Mouse (Mus musculus) embryo, embryonic 10 days (tissue): ENCODE measurements at regions not wholly inside any gene's neighbourhood (a gene's known extent, or its start where the extent isn't known, plus 50 kb on each side); places are given as distances from the start of the nearest gene placed in this dataset.
"Not testable (repeated sequence)": the region's sequence is repeated elsewhere in the genome, so short reads cannot be mapped to it uniquely, and the experiment has no call there.

ENCODE experiments used
- DNase-seq: peaks from one replicate; pipeline ENCODE4 v3.0.0-alpha.2; 2015; ENCODE audit warnings: low spot score

DNA sequence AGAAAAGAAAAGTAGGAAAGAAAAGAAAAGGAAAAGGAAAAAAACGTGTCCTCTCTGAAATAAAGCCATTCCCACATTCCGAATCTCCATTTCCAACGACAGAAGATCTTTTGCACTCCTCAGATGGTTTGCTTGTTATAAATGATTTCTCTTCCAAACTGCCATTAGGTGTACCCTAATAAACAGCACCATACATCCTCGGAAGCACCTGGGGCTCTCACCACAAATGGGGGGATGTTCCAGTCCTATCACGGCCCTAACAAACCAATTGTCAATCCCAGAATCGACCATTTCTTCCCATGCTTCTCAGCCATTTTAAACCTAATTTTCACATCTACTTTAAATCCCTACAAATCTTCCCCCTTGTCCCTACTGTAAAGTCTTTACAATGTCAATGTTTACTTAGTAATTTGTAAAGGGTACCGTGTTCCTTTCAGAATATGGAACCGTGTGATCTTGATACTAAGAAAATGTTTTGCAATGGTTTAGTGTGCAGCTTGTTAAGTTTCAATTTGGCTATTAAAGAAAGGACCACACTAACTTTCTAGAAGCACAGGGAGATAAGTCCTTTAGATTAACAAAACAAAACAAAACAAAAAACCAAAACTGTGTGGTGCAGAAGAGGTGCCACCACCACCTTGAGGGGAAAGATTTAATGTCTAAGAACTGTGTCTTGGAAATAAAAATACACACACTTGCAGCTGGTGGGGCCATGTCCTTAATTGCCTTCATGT lies 66.6 kb upstream of the Chd2 start:
- DNase-seq, result no peak

DNA sequence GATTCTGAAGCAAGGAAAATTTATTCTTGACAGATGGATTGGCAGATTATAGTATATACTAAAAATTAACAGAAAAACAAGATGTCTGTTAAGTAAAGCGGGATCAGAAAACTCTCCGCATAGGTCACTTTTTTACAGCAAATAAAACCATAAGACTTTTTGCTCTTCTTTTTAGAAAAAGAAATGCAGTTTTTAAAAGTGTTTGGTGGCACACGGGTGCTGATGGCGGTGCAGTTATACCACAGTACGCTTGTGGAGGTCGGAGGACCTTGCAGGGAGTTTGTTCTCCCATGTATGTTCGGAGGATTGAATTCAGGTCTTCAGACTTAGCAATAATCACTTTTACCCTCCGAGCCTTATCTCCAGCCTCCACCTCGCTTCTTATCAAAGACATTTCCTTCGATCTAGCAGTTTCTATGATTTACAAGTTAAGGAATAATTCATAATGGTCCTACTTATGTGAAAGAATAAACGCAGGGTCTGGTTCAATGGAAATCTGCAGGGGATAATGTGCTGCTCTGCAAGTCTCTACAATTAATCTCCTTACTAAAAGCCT lies 65.9 kb upstream of the Chd2 start:
- no peak for DNase-seq

DNA sequence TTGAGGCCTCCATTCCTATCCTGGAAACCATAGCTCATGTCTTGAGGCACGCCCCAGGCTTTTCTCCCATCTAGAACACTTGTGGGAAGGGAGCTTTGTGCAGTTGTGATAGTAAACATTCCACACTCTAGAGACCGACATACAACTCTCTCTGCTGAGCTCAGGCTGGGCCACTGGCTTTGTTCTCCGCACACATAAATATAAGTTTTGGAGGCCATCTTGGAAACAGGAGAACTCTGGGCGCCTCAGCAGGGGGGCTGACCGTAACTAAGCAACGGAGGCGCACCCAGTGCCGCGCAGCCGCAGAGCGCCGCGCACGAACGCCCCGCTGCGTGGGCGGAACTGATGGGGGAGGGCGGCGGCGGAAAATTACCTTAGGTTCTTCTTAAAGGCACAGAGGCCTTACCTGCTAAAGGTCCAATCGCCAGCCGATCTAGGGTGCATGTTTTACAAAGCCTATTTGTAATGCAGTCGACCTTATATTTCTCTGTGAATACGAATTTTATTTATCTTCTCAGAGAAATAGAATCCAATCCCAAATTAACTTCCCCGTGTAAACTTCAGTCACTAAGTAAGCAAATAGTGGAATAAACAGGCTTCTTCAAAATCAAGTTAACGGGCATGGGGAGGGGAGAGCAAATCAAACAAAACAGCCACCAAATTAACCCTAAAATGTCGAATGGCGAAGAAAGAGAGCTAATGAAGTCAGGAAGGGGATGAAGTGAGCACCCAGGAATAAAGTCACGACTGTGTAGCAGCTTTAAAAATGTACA lies 65.2 kb upstream of the Chd2 start:
- DNase-seq, result peak; percentile 95

GRCm38 (mm10) chr7:73604597-73604996 lies 63.0 kb upstream of the Chd2 start:
- no peak for DNase-seq

- no peak for DNase-seq
Observed at GRCm38 (mm10) chr7:73602815-73603551, 61.4 kb upstream of the Chd2 start.

DNA sequence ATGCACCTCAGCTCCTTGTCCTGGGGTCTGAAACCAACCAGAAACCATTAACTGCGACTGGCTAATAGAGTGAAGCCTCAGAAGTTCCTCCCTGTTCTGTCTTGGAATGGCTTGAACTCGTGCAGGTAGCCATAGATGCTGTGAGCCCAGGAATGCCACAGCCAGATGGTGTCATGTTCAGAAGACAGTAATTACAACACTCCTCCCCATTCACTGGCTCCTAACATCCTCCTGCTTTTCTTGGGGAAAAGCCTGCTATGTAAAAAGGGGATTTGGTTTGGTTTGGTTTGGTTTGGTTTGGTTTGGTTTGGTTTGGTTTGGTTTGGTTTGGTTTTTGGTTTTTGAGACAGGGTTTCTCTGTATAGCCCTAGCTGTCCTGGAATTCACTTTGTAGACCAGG lies 59.7 kb upstream of the Chd2 start:
- no peak for DNase-seq

GRCm38 (mm10) chr7:73600776-73601175 lies 59.1 kb upstream of the Chd2 start:
- DNase-seq, result no peak

- not testable (repeated sequence) for DNase-seq
Observed at GRCm38 (mm10) chr7:73600003-73600385, 58.4 kb upstream of the Chd2 start.

DNA sequence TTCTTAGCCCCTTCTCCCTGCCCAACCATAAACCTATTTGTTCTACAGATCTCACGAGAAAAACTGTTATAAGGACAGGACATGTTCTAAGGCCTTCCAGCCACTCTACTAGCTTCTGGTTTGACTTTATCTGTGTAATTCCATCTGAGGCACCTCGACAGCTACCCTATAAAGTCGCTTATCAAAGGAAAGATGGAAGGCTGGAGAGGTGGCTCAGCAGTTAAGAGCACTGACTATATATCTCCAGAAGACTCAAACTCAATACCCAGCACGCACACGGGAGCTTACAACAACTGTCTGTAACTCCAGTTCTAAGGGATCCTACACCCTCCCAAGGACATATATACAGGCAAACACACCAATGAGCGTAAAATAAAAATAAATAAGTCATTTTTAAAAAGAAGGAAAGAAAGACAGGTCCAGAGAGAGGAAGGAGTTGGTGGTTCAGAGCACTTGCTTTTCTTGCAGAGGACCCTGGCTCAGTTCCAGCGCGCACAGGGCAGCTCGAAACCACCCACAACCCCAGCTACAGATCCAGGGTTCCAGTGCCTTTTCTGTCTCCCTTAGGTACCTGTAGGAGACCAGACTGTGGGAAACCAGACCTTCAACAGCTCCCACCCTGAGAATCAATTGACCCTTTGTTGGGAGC lies 57.8 kb upstream of the Chd2 start:
- DNase-seq, result no peak

- DNase-seq, result no peak
Observed at GRCm38 (mm10) chr7:73597968-73598367, 56.3 kb upstream of the Chd2 start.

DNA sequence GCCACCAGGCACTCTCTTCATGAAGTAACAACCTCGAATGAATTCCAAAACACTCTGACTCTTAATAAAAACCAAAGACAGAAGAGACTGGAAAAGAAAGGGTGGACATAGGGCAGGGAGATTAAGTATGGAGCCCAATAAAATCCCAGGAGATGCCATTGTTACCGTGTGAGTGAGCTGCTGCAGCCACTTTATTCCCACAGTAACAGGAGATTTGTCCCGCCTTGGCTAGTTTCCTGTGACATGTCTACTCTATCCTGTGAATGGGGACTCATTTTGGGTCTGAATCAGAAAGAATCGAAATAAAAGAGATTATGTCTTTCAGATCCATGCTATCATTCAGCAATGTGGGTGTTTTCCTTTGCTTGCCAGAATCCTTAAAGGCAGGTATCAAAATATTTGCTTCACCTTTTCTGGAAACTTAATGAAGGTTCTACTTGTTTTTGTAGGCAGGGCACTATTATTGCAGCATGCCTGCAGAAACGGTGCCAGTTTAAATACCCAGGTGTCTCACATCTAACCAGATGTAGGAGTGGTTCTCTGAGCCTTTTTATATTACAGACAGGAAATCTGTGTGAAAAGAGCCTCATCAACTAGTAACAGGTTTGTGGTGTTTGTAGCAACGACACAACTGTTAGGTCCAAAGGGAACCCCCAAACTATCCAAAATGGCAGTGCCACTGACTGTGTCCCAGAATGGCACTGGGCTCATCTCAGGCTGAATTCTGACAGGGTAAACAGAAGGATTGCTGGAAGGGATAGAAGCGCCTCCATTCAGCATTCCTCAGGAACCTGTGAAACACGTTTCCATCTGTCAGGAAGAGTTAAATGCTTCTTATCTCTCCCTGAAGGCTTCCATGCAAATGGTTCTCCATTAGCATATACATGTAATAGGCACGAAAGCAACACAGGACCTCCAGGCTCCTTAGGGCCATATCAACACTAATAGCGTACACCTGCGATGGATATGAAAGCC lies 55.5 kb upstream of the Chd2 start:
- no peak for DNase-seq

GRCm38 (mm10) chr7:73596415-73596814 lies 54.8 kb upstream of the Chd2 start:
- no peak for DNase-seq

- DNase-seq, result peak; percentile 72
Observed at GRCm38 (mm10) chr7:73595860-73596259, 54.2 kb upstream of the Chd2 start.

DNA sequence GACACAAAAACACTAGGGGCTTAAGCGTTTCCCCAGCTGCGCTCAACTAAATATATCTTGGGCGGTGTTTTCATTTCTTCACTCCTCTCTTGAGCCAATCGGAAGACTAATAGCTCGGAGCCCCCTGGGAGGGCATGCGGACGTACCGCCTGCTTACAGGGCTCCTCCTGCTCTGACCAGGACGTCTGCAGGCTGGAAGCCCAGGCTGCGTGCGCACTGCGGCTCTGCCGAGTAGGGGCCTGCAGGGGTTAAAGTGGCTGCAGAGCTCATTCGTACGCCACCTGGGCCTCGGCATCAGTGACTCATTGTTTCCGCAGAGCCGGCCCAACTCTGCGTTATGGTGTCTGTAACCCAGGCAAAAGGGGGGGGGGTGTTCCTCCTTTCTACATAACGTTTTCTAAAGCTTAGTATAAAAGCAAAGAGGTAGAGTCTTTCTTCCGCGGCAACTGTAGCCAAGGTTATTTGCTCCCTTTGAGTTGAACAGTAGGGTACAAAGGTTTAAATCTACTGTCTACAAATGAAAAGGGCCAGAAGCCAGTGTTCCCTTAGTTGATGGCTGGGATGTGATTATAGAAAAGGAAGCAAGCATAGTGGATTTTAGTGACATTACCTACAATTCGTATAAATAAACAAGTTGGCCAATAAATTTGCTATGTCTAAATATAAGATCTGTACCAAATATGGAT lies 53.7 kb upstream of the Chd2 start:
- DNase-seq, result peak; percentile 97

DNA sequence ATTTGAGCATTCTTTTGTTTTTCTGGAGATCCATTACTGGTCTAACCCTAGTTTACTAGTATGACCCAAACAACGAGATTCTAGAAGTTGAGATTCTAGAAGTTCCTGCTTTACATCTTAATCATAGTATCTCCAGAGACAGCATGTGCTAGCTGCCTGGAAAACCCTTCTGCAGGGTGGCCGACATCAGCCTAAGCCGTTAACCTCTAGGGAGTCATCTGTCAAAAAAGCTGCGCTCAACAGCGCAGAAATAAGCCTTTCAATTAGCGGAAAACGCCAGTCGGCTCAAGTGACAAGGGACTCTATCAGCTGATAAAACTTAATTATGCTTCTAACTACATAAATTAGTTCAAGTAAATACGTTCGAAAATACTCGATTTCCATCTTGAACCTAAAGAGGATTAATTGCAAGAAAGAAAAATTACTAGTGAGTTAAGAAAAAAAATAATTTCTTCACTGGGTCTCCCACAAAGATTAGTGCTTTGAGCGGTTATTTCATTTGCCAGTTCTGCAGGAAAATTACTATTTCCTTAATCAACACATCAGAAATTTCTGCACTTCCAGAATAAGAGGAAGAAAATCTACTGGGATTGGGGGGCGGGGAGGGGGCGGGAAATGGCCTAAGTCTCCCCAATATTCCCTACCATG lies 53.0 kb upstream of the Chd2 start:
- peak; percentile 84 for DNase-seq

DNA sequence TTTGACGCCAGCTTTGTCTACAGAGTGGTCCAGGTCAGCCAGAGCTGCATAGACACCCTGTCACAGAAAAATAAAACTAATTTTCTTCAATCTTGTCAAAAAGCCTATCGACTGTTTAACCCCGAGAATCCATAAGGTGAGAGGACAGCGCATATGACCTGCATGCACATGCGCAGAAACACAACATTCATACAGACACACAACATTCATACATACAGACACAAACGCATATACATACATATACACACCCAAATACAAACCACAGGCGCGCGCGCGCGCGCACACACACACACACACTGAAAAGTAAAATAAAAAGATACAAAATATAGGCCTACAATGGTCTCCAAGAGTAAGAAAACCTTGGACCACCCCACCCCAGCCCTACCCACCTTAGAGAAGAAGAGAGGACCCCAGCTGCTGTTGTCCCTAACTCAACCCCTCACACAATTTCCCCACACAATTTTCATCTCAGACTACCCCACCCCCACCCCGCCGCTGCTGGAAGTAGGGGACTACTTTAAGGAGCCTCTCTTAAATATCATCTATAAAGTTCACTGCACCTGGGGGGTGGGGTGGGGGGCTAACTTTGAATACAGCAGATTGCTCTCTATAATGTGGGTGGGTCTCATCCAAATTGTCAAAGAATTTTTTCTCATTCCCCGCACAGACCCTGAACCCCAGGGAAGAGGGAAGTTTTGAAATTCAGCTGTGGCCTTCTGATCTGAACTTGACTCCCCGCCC lies 52.2 kb upstream of the Chd2 start:
- DNase-seq, result no peak

GRCm38 (mm10) chr7:73592857-73593256 lies 51.2 kb upstream of the Chd2 start:
- no peak for DNase-seq
